Comparison of ENCODE assay signal across 23 mouse cellular contexts in the genomic region with DNA sequence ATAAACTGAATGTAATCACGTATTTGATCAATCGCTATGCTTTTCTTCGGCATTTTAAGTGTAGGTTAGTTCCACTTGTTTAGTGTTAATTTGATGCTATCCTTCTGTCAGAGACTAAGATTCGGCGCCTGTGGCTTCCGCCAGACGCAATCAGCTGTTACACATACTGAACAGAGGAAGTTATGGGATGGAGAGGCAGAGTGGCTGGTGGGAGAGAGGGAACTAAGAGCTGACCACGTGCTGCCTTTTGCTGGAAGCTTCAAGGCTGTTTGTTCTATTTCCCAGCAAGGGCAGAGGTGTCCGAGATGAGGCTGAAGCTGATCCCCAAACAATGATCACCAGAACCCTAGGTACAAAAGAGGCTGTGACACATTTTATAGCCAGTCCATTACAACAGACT. TPM values are rescaled to one million over a fixed set of nuclear protein-coding genes. Genes with fewer than 3 reads are reported as not detected.
DNase-seq lines count a peak whose midpoint lies in the region; ATAC-seq and TF ChIP-seq lines count a peak whose summit lies in the region.
"Had no signal": no experiment of that assay in that cellular context is flagged by ENCODE, and none has a peak within 500 bp of the region (broad histone marks: within the 10 kb centered on the region; RNA-seq: fewer than 3 reads in every experiment).

No protein-coding gene starts in this region.

- H3K27ac ChIP-seq in layer of hippocampus, adult 2 months = peak overlapping the region; percentile 41
- H3K27ac ChIP-seq: heart, embryonic 10.5 days; hindbrain, postnatal 0 days; limb, embryonic 12.5 days; midbrain, embryonic 13.5 days; neural tube, embryonic 12.5 days had no signal

- peak; percentile 93 for ATAC-seq in granulocyte monocyte progenitor cell, adult 5-6 weeks (replicated peaks; ENCODE audit: poor library complexity, severe bottlenecking)
- ATAC-seq: forebrain, postnatal 0 days; hindbrain, postnatal 0 days; liver, postnatal 0 days; lung, postnatal 0 days; midbrain, embryonic 13.5 days had no signal

- no peak for DNase-seq in layer of hippocampus, adult 2 months (ENCODE audit: low spot score in 2 of 2)
- no peak for DNase-seq in layer of hippocampus, adult 9-10 months (ENCODE audit: low spot score)
- peak; percentile 20 for DNase-seq in naive thymus-derived CD4-positive, alpha-beta T cell, adult 2 months (ENCODE audit: low read depth)
- DNase-seq in lung, postnatal 14 days = no peak
- no peak for DNase-seq in adrenal gland, postnatal 25 days
- DNase-seq in gastrocnemius, adult 18-20 months (ENCODE audit: low spot score) = no peak
- DNase-seq: adrenal gland, postnatal 14 days; cerebellum, adult 11 months; cerebellum, adult 9-11 months; forebrain, postnatal 0 days; gastrocnemius, postnatal 36 days; kidney, adult 18-20 months; kidney, postnatal 4 days; liver, postnatal 0 days; retina, postnatal 1 day had no signal

- no peak for TF ChIP-seq CTCF in layer of hippocampus, adult 2 months (conservative IDR thresholded peaks at IDR 0.05)

- no peak overlapping the region for H3K4me3 ChIP-seq in layer of hippocampus, adult 2 months
- H3K4me3 ChIP-seq: heart, embryonic 10.5 days; limb, embryonic 12.5 days; megakaryocyte, embryonic 14.5 days; midbrain, embryonic 13.5 days; neural tube, embryonic 12.5 days had no signal

RNA-seq across cellular contexts. Expression of gene B3galt5, which starts 56.3 kb away (rescaled TPM):
- 10 to 100 TPM; 54.5 to 57.4 TPM for total RNA-seq in layer of hippocampus, adult 2 months (2021)
- 0.21 and 0.36 TPM in 2 replicates for total RNA-seq in granulocyte monocyte progenitor cell, adult 5-6 weeks (2014; fragmentation: Nextera tagmentation)
- 0.39 and 4.3 TPM in 2 replicates for total RNA-seq in granulocyte monocyte progenitor cell, adult 5-6 weeks (2017)
- 0.24 TPM in 1 of 2 replicates, not detected in the other for total RNA-seq in adrenal gland, postnatal 25 days (2021)
- not detected for total RNA-seq in gastrocnemius, adult 18-20 months (2021)
- total RNA-seq: adrenal gland, postnatal 14 days had no signal

Comparison
In these comparisons a context has a peak if more than half of its experiments do, and no peak if none do; other contexts are left out.
1. RNA of gene B3galt5, which starts 56.3 kb away (total RNA-seq): 54.5 to 57.4 TPM in layer of hippocampus, adult 2 months; 0.21 to 4.3 TPM in granulocyte monocyte progenitor cell, adult 5-6 weeks, 0.24 TPM in adrenal gland, postnatal 25 days and not detected in gastrocnemius, adult 18-20 months; every median in the first group is over 10 times any median in the second.